Mouse (Mus musculus): ENCODE data around the gene Brd2.

The Brd2 gene

DNA sequence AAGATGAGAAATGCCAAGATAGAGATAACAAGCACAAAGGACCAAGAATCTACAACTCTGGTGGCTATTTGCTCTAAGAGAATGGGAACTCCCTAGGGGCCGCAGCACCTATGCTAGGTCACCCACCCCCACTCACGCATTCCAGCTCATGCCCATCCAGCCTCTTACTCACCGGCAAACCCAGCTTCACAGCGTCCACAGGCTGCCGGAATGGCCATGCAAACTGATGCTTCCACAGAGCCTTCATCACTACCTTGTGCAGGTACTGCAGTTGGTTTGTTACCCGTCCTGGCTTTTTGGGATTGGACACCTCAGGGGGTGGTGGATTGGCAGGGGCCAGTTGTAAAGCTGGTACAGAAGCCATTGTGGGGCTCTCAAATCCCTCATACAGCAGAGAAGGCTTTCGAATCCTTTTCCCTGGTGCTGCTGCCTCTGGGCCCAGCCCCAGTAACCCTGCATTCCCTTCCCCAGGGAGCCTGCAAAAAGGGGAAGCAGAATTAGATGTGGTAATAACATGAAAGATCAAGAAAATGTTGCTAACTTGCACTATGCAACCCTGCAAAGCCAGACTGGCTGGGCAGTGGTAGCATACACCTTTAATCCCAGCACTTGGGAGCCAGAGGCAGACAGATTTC lies 5.6 kb downstream of the Brd2 start:
- DNase-seq (ENCODE audit: low spot score in 2 of 2), result no peak

DNA sequence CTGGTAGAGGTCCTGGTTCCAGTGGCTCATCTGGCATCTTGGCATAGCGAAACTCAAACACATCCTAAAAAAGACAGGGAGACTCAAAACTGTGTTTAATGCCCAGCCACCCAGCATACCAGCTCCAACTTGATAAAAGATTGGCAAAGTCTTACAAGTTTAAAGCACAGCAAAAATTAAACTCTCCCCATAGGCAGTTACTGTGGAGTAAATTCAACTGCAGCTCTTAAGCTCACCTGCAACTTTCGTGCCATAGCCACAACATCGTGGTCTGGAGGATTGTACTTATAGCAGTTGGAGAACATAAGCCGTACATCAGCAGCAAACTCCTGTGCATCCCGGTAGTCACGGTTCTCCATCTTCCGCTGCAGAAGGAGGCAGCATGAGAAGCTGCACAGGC lies 8.3 kb downstream of the Brd2 start:
- no peak for DNase-seq (ENCODE audit: low spot score in 2 of 2)

DNA sequence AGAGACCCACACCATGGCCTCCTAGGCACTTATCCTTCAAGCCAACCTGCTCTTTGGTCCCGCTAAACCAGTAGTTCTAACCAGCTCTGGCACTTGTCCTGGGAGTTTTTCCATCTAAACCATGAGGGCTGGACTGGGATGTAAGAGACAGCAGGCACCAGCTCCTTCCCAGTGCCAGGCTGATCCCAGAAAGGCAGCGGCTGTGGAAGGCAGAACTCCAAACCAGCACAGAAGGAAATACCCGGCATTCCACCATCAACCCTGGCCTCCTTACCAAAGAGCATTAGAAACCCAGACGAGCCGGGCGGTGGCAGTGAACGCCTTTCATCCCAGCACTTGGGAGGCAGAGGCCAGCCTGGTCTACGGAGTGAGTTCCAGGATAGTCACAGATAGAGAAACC lies 12.1 kb downstream of the Brd2 start:
- DNase-seq (ENCODE audit: low spot score in 2 of 2), result no peak

DNA sequence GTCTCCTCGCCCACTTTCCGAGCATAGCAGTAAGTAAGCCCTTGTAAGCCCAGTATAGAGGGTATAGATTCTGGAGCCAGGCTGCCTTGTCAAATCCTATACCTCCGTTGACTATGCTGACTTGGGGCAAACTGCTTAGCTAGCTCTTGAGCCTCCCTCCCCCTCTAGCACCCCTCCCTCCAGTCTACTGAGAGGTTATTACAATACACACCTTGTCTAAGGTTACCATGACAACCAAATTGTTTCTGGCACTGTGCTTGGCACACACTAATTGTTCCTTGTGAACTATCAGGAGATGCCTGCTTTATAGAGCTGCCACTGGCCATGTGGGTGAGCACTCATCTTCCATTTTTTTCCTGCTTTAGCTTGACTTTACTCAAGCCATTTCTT lies 12.6 kb downstream of the Brd2 start:
- DNase-seq (ENCODE audit: low spot score in 2 of 2), result no peak

DNA sequence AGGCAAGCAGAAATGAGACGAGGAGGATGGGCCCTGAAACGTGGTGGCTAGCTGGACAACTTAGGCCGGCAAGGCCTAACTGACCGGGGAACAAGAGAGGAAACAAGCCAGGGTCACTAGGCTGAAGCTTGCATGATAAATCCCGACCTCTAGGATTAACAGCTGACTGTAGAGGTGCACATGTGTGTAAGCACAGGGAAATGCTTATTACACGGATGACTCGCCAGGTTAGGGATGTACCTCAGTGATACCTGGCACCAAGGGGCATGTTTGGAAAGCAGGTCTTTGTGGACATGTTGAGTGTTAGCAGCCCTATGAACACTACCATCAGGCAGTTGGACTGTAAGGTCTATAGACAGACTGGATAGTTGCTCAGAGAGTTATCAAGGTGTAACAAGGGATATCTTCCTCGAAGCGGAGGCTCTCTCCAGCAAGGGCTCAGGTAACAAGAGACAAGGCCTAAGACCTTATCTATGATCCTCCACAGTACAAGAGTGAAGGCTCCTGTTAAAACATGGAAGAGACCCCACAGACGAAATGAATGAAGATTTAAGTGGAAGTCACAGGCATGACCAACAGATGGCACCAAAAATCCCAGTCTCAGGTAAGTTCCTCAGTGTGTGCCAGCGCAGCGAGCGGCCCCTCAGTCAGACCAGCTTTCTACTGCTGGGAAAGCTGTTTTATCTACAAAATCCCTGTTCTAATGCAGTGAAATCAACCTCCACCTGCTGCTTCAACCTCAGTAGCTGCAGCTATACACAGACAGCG lies 13.2 kb downstream of the Brd2 start:
- DNase-seq (ENCODE audit: low spot score in 2 of 2), result peak in 1 of 2 experiments; percentile 47

DNA sequence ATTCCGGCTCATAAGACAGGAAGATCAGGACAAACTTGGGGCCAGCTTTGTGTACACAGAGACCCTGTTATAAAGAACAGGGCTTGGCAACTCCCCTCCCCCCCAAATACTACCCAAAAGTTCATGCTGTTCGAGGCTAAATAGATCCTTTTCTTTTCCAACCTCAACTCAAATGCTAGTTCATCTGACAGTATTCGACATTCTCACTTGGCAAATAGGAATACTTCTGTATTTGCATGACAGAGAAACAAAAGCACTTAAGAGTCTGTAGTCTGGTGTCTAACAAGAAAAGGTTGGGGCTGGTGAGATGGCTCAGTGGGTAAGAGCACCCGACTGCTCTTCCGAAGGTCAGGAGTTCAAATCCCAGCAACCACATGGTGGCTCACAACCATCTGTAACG lies 14.0 kb downstream of the Brd2 start:
- no peak for DNase-seq (ENCODE audit: low spot score in 2 of 2)

DNA sequence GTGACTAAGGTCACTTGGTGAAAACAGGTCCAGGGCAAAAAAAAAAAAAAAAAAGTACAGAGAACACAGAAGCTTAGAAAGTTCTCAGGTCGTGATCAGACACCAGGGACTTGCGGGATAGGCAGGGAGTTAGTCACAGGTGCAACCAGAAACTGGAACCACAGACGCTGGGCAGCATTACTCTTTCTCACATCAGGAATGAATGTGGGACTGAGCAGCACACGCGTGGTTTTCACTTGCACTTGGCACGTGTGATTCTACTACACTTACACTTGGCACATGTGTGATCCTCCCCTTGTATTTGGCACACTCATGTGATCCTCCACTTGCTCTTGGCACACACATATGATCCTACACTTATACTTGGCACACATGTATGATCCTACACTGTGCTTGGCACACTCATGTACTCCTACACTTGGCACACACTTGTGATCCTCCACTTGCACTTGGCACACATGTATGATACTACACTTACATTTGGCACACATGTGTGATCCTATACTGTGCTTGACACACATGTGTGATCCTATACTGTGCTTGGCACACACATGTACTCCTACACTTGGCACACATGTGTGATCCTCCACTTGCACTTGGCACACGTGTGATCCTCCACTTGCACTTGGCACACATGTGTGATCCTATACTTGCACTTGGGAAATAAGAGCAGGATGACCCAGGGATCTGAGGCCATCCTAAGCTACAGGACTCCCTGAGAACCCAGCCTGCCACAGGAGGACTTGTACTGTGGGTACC lies 15.1 kb downstream of the Brd2 start:
- DNase-seq (ENCODE audit: low spot score in 2 of 2), result no peak

DNA sequence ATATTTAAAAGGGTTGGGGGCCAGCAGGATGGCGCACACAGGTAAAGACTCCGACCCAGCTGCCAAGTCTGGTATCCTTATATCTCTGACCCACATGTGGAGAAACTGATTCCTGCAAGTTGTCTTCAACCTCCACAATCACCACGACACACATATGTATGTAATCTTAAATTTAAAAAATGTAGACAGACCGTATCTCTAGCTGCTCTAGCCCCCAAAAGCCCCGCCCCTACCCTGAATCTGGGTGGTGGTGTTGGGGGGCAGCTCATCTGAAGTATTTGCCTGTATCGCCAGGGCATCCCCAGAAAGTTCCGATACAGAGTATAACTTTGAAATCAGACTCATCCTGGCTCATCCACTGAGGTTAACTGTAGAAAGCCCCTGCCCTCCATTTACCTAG lies 15.9 kb downstream of the Brd2 start:
- DNase-seq (ENCODE audit: low spot score in 2 of 2), result no peak

DNA sequence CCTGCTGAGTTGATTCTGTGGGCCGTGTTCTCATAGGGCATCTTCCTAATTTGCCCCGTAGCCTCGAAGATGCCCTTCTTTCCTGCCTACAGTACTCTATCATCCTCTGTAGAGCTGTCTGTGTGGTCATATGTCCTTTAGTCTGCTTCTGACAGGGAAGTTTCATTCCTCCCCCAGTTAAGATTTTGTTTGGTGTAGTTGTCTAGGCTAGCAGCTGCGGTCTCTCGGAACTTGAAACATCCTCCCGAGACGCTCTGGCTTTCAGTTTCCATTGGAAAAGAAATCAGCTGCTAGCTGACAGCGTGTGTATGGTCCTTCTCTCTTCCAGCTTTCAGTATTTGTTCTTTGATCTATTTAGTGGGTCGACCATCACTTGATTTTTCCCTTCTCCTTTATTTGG lies 17.6 kb downstream of the Brd2 start:
- no peak for DNase-seq (ENCODE audit: low spot score in 2 of 2)

DNA sequence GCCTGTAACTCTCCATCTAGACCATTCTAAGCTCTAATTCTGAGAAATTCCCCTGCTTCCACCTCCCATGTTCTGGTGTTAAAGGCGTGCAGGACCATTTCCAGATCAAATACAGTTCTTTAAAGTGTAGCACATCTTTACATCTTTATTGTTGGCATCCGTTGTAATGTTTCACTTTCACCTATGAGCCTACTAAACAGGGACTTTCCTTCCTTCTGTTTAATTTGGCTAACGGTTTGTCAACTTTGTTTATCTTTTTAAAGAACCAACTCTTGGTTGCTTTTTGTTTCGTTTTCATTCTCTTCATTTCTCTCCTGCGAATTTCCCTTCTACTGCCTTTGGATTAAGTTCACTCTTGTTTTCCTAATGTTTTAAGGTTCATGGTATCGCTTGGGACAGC lies 19.6 kb downstream of the Brd2 start:
- no peak for DNase-seq (ENCODE audit: low spot score in 2 of 2)

DNA sequence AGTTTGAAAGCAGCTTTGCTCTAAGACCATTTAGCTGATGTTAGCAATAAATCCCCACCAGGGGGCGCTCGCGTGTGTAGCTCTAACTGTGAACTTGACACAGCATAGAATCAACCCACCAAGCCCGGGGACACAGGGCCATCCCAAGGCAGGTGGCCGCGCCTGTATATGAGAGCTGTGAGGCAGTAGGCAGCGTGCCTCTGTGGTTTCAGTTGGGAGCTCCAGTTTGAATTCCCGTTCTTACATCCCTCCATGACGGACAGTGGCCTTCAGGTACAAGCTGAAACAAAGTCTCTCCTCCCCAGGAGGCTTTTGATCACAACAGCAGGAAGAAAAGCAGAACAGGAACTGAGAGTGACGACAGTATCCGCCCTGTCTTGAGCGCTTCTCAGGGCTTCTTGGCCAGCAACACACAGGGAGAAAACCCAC lies 20.8 kb downstream of the Brd2 start:
- peak; percentile 94 to 99 for DNase-seq (ENCODE audit: low spot score in 2 of 2)

DNA sequence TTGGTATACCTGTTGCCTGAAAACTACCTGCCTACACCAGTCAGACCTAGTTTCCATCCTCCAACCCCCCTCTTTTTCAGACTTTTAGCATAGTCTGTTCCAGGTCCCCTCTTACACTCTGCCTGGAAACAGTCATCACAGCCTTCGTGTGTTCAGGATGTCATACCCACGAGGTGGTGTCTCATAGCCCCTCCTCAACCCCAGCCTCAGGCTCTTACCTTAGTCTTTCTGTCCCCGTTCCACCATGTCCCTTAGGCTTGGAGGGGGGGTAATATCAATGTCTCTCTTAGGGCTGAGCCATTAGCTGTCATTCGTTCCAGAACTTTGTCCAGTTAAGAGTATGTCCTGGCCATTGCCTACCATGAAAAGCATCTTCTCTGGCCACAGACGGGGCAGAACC lies 21.2 kb downstream of the Brd2 start:
- DNase-seq (ENCODE audit: low spot score in 2 of 2), result no peak

DNA sequence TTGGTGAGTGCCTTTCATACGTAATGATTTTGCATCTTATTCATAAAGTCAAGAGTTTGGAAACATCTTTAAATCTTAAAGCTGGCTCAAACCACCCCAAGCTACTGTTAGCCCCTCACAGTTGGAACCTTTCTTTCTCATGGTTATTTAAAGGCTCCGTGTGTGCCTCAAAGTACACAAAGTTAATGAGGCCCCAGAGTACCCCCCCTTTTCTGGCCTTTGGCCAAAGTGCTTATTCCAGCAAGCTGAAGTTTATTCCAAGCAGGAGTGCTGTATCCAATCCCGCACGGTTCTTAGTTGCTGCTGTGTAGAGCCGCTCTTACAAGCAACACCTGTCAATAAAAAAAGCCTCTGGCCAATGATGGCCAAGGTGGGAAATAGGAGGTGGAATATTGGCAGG lies 22.9 kb downstream of the Brd2 start:
- DNase-seq (ENCODE audit: low spot score in 2 of 2), result no peak

DNA sequence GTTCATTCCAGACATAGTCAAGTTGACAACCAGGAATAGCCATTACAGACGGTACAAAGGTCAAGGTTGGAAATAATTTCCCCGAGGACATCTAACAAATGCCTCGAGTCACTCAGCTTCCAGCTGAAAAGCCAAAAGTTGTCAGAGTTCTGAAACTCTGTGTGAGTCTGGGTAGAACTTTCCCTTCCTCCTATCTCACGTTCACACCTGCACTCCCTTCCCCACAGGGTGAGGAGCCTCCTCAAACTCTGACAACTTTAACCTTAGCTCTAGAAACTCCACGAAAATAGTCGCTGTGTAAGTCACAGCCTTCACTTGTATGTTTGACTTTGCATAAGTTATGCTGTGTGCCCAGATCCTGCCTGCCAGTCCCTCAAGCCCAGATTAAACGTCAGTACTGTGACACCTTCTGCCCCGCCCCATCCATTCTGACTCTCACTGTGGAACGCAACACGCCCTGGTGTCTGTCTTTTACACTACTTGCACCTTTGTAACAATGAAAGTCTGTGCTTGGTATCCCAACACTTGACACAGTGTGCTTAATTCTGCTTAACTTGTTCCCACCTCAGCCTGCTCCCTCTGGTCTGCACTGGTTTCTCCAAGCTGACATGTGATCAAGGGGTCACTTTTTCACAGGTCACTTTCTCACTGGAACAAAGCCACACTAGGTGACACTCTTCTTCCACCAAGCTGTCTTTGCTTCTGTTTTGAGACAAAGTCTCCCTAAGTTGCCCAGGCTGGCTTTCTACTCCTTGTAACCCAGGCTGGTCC lies 23.5 kb downstream of the Brd2 start:
- DNase-seq (ENCODE audit: low spot score in 2 of 2), result no peak

DNA sequence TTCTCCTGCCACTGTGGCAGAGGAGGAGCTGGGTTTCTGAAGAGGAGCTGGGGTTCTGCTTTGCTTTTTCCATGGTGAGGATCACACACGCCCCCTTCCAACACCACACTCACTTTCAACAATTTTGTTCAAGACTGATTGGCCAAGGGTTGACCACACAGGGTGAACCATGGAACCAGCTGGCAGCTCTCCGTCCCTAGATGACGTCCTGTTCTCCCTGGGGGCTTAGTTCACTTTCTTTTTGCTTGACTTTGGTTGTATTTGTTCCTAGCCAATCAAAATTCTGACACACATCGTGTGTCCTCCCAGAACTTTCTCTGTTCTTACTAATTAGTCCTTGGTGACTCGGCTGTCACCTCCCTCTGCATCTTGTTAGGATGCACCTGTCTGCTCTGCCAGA lies 25.2 kb downstream of the Brd2 start:
- DNase-seq (ENCODE audit: low spot score in 2 of 2), result no peak

DNA sequence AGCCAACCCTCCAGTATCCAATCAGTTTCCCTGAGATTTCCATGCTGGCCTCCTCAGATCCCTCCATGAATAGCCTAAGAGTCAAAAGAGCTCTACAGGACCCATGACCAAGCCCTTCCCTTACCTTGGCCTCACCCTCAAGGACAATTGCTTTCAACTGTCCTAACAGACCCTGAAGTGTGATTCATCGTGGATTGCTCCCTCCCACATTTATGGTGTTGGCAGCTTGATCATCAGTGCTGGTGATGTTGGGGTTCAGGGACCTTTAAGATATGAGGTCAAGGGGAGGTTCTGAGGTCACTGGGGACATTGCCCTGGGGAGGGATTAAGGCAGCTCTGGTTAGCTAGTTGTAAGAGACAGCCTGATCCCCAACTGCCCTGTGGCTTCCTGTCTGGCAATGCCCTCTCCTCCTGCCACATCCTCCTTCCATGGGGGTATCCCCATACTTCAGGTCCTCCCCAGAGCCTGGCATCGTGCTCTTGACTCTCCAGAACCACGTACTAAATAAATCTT lies 25.9 kb downstream of the Brd2 start:
- DNase-seq (ENCODE audit: low spot score in 2 of 2), result no peak

DNA sequence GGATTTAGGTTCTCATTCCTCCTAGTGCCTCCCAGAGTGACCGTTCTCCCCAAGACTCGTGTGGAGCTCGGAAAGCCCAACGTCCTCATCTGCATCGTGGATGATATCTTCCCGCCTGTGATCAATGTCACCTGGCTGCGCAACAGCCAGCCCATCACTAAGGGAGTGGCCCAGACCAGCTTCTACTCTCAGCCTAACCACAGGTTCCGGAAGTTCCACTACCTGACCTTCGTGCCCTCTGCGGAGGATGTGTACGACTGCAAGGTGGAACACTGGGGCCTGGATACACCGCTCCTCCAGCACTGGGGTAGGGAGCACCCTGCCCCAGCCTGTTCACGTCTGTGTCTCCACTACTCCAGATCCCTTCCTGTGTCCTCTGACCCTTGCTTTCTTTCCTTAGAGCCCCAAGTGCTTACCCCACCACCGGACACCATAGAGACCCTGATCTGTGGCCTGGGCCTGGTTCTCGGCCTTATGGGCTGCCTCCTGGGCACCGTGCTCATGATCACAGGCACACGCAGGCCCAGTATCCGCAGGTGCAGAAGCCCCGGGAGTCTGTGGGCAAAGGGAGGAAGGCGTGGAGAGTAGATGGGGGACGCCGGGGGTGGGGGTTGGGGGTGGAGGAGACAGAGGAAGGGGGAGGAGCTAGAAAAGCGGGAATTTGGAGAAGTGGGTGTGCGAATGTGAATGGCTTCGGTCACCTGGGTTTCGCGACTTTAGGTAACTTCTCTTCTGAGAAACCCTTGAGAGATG lies 28.0 kb downstream of the Brd2 start:
- DNase-seq (ENCODE audit: low spot score in 2 of 2), result peak in 1 of 2 experiments; percentile 44

DNA sequence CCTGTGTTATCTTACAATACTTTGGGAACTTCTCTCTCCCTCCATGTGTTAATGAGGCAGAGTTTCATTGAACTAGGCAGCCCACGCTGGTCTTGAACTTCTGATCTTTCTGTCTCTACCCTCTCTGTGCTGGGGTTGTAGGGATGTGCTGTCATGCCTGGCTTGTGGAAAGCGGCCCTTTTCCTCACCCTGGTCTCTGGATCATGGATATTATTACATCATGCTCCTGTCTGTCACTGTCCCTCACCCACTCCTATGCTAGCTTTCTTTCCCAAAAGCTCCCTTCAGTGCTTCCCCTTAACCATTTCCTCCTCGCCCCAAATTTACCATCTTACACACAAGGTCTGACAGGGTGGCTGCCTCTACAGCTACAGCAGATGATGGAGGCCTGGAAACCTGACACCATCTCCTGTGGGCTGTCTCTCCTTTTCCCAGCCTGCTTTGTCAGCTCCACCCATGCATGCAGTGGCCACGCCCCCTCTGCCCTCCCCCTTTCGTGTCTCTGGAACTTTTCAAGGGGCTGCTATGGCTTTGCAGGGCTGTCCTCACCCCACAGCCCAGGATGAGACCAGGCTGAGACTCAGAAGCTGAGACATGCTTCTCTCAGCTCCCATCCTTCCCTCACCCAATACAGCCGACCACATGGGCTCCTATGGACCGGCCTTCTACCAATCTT lies 29.1 kb downstream of the Brd2 start:
- peak; percentile 53 to 61 for DNase-seq (ENCODE audit: low spot score in 2 of 2)

DNA sequence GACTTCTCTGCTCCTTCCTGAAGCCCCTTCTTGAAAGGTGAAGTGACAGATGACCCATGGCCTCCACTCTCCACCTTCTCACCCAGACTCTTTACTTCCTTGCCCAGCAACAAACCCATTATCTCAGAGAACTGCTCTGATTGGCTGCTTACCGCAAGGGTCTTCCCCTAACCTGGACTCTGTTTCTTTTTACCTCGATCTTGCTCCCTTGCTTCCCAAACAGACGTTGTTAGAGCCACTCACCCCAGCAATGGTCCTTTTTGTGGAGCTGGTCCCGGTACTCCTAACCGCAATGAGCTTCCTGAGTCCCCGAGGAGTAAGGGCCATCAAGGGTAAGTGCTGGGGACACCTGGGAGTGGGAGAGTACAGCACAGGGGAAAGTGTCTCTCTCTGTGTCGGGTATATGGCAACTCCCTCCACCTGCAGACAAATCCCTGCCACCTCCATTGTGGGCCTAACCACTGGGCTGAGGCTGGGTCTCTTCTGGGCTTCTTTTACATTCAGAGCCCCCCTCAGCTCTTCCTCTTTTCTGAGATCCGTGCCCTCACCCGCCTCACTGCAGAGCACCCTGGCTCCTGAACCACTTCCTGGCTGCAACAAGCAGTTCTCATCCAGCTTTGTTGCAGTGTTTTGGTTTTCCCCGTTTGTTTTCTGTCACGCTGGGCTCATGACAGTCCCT lies 30.1 kb downstream of the Brd2 start, which contains the start of gene H2-Oa:
Gene H2-Oa, plus strand, starts transcription at position 144 of the 679 bp plus-strand sequence.
- peak; percentile 51 to 65 for DNase-seq (ENCODE audit: low spot score in 2 of 2)

DNA sequence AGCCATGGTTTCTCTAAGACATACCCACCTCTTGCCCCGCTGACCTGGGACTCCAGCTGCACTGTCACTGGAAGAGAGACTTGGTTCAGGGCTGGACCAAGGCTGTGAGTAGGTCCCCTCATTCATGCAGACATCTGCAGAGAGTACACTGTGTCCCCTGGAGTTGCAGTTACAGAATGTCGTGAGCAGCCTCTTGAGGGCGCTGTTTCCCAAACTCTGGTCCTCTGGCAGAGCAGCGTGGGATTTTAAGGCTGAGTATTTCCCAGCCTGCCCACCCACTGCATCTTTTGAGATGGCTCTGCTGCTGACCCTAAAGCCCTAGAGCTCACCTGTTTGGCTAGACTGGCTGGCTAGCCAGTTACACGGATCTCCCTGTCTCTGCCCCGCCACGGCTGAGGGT lies 31.5 kb downstream of the Brd2 start:
- peak in 1 of 2 experiments; percentile 68 for DNase-seq (ENCODE audit: low spot score in 2 of 2)
